Mouse (Mus musculus) 3134 (cell line): Measurements from ENCODE around the gene Hsd11b1.
A peak's percentile ranks its signal among the peaks of the same experiment; 100 is the strongest.

Experiments used
- DNase-seq: peaks from one replicate; pipeline ENCODE4 v3.0.0-alpha.2; 2011; ENCODE audit warnings: low spot score; ENCODE audit not compliant: insufficient read length; ENCODE audit errors: extremely low read depth

Hsd11b1 gene

DNA sequence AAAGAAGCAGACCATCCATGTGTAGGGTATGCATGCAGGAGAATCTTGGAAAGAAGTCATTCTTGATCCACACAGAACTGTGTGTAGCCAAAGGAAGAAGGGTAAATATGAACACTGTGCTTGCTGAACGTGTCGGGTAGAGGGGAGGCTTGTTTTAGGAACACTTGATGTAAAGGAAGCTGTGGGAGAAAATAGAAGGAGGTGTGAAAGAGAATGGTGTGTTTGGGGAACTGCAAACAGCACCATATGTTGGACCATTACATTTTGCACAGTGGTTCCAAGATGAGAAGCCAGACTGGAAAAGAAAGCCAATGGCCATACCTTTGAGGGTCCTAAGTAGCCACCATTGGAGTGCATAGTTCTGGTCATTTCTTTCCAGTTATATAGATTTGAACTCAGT lies 13.8 kb downstream of the Hsd11b1 start:
- DNase-seq, result no peak

- DNase-seq, result no peak
Measured at GRCm38 (mm10) chr1:193244235-193244634, 19.6 kb downstream of the Hsd11b1 start.

DNA sequence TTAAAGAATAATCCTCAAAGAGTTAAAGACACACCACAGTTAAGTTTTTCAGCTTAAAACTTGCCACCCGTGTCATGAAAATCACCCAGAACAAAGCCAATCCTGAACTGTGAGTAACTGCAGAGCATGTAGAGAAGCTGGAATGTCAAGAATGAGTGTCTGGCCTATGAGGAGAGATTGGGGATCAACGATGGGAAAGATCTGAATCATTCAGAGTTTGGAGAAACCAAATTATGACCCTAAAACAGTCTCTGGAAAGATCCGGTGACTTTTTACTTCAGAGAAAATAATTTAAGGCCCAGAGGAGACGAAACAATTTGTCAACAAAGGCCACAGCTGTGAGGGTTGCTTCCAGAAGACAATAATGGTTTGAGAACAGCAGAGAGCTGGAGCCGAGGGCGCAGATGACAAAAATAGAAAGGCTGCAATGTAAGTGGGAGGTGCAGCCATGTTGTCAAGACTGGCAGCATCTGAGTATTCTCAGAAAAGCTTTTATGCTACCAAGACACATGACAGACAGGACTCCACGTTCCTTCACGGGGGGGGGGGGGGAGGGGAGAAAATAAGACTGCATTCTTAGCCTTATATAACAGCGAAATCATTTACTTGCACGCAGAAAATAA lies 20.2 kb downstream of the Hsd11b1 start:
- no peak for DNase-seq

DNA sequence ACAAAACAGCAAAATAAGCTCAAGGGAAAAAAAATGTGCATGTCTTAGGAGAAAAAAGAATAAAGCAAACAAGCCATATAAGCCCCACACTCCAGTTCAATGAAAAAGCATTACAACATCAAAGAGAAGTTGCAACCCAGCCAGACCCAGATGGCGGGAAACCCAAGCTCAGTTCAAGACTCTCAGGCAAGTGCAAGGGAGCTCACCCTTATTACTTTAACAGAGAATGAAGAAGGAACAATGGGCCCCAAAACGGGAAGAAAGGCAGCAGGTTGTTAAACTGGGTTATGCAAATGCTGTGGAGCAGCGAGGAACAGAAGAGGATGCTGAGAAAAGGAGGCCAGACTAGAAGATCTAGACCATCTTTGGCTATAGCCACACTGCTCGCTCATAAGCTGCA lies 21.0 kb downstream of the Hsd11b1 start:
- no peak for DNase-seq

DNA sequence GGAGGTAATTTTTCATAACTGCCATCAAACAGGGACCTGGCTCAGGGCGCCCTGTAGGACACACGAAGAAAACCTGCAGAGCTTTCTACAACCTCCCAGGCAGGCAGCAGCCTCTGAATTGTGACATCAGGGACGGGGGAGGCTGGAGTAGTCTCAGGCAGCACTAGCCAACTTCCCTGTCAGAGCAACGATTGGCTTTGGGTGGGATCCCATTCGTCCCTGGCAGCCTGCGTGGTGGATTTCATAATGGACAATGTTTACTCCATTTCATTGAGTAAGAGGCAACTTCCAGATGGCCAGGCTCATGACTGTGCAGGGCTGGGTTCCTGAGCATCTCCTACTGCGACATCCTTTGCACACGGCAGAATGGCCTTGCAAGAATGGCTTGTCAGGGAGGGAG lies 21.6 kb downstream of the Hsd11b1 start:
- DNase-seq, result peak; percentile 34

GRCm38 (mm10) chr1:193241436-193241835 lies 22.4 kb downstream of the Hsd11b1 start:
- no peak for DNase-seq

- DNase-seq, result no peak
Measured at GRCm38 (mm10) chr1:193238426-193238825, 25.4 kb downstream of the Hsd11b1 start.

DNA sequence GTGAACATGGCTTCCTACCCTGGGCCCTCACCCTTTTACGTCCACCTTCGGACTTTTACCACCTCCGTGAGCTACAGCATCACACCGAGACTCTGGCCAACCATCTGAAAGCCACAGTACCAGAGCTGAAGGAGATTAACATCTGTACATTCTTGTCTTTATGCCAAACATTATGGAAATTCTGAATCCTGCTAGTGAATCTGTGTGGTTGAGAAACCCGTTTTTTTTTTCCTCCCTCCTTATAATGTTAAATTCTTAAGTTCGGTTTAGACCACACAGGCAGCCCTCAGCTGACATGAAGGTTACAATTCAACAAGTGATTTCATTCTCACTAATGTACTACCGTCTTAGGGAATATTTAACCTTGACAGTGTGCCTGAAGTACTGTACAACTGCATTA lies 28.9 kb downstream of the Hsd11b1 start:
- no peak for DNase-seq

GRCm38 (mm10) chr1:193234130-193234645 lies 29.7 kb downstream of the Hsd11b1 start:
- no peak for DNase-seq

- DNase-seq, result no peak
Measured at GRCm38 (mm10) chr1:193232732-193233131, 31.1 kb downstream of the Hsd11b1 start.

GRCm38 (mm10) chr1:193230935-193231334 lies 32.9 kb downstream of the Hsd11b1 start:
- no peak for DNase-seq

- no peak for DNase-seq
Measured at GRCm38 (mm10) chr1:193230531-193230930, 33.3 kb downstream of the Hsd11b1 start.

DNA sequence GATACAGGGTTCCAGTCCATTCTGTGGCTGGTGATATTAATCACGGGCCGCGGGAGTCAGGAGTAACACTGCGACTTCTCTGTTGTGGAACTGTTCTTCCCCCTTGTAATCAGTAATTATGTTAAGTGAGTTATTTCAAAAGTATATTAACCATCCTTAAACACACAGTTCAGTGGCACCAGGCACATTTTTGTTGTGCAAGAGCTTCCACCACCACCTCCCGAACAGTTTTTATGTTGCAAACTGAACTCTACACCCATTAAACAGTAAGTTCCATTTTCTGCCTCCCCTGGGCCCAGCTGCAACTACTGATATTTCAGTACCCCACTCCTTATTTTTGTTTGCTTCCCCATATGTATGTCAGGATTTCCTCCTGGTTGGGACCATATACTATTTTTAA lies 34.3 kb downstream of the Hsd11b1 start:
- DNase-seq, result no peak

DNA sequence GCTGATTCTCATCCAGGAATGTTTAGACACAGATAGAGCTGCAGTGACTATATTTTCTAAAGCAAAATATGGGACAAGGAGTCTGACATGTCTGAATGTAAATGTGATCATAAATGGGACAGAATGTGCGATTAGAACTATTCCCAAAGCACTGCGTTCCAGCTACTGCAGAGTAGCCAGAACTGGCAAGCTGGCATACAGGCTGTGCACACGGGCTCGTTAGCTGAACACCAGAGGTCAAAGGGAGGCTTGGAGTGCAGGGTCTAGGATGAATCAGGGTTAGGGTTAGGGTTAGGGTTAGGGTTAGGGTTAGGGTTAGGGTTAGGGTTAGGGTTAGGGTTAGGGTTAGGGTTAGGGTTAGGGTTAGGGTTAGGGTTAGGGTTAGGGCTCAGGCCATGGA lies 36.3 kb downstream of the Hsd11b1 start:
- DNase-seq, result no peak

DNA sequence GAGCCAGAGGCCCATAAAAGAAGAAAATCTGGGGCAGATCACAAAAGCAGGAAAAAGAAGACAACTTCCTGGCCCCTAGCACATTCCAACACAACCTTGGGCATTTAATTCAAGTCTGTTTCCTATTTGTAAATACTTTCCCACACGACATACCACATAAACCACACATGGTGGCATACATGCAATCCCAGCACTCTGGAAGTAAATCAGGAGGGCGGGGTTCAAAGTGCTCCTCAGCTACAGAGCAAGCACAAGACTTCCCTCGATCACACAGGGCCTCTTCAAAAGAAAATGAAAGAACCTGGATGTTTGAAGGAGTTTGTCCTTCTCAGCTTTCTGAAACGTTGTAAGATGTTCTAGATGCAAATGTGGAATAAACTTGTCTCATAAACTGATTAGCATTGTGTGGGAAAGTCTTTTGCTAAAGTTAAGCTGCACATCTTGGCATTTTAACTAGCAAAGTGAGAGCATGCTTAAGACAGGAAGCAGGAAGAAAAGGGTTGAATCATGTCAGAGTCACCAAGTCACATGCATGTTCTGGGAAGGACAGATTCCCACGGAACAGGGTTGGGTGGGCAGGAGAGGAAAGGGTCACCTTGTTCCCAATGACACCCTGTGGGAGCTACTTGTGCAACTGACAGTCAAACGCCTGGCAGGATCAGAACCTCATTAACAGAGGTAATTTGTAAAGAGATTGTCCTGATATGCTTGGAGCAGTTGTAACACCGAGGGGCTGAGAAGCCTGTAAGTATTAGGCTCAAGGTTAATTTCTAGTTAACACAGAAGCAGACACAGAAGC lies 37.0 kb downstream of the Hsd11b1 start:
- DNase-seq, result peak; percentile 37

- no peak for DNase-seq
Measured at GRCm38 (mm10) chr1:193226114-193226513, 37.8 kb downstream of the Hsd11b1 start.

GRCm38 (mm10) chr1:193225531-193225930 lies 38.3 kb downstream of the Hsd11b1 start:
- DNase-seq, result no peak

- DNase-seq, result no peak
Measured at GRCm38 (mm10) chr1:193220408-193220807, 43.5 kb downstream of the Hsd11b1 start.

DNA sequence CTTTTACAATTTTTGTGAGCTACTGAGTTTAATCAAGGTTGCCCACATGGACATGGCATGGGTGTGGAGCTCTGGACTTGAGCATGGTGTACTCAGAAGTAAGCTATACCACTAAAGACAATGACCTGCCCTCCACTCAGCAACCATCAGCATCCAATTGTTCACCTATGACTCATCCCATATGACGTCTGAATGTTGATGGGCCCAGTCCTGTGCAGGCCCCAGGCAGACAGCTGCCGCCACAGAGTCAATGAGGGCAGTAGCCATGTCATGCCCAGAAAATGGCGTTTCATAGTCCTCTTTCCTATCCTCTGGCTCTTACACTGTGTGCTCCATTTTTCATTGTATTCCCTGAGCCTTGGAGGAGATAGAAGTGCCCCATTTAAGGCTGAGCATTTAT lies 47.9 kb downstream of the Hsd11b1 start:
- DNase-seq, result no peak

GRCm38 (mm10) chr1:193214053-193214452 lies 49.8 kb downstream of the Hsd11b1 start:
- no peak for DNase-seq

- no peak for DNase-seq
Measured at GRCm38 (mm10) chr1:193211371-193211770, 52.5 kb downstream of the Hsd11b1 start.

- no peak for DNase-seq
Measured at GRCm38 (mm10) chr1:193208178-193208577, 55.7 kb downstream of the Hsd11b1 start.
